Mouse (Mus musculus) lung, embryonic 16.5 days (tissue): ENCODE data around the gene Pknox2. TPM values are rescaled to one million over a fixed set of nuclear protein-coding genes. Genes with fewer than 3 reads are reported as not detected.

ENCODE experiments used
- ATAC-seq: fragments of 200-750 bp; cut with Nextera tagmentation; 2 replicates; pipeline ENCODE4 v1.8.0; 2017; ENCODE audit warnings: low read depth, mild to moderate bottlenecking, moderate library complexity
- H3K27ac ChIP-seq: fragments of 300-500 bp; sonication (generic); 2 replicates; pipeline ENCODE4 v1.5.1; 2014; ENCODE audit warnings: mild to moderate bottlenecking, control low read depth, low read length
- H3K27me3 ChIP-seq: fragments of 300-500 bp; sonication (generic); 2 replicates; pipeline ENCODE4 v1.6.1; 2014; ENCODE audit warnings: low read depth, low read length, mixed read lengths; ENCODE audit not compliant: control insufficient read depth, insufficient read depth
- H3K36me3 ChIP-seq: fragments of 300-500 bp; sonication (generic); 2 replicates; pipeline ENCODE4 v1.6.1; 2014; ENCODE audit warnings: low read length; ENCODE audit not compliant: control insufficient read depth, insufficient read depth
- H3K4me1 ChIP-seq: fragments of 300-500 bp; sonication (generic); replicated peaks from 2 replicates; pipeline ENCODE4 v1.6.1; 2014; ENCODE audit warnings: low read length, mixed read lengths; ENCODE audit not compliant: control insufficient read depth, insufficient read depth
- H3K4me2 ChIP-seq: fragments of 300-500 bp; sonication (generic); 2 replicates; pipeline ENCODE4 v1.6.1; 2014; ENCODE audit warnings: low read depth, low read length, control low read depth
- H3K4me3 ChIP-seq: fragments of 300-500 bp; sonication (generic); 2 replicates; pipeline ENCODE4 v1.5.1; 2014; ENCODE audit warnings: mild to moderate bottlenecking, low read length, control low read depth
- H3K9ac ChIP-seq: fragments of 300-500 bp; sonication (generic); 2 replicates; pipeline ENCODE4 v1.6.1; 2014; ENCODE audit warnings: low read length, control low read depth
- H3K9me3 ChIP-seq: fragments of 300-500 bp; sonication (generic); 2 replicates; pipeline ENCODE4 v1.6.1; 2016; ENCODE audit warnings: low read length; ENCODE audit not compliant: control insufficient read depth
- WGBS: fragments of 180-500 bp; shearing (Covaris S2); extraction: QIAGEN DNeasy Blood & Tissue Kit; methylation state at CpG from one replicate; pipeline ENCODE4 v1.1.7; 2014; 5-methylcytosine and 5-hydroxymethylcytosine counted together
- polyA plus RNA-seq: library from polyadenylated mRNA; unstranded; fragments of >200 nt; fragmentation: Nextera tagmentation; extraction: Ambion mirVana; gene quantifications from 2 replicates; pipeline ENCODE4 v1.2.1, GENCODE M21; 2015

The Pknox2 gene
- polyA plus RNA-seq, 1 experiment from 2014 or later: 12.8 TPM

DNA sequence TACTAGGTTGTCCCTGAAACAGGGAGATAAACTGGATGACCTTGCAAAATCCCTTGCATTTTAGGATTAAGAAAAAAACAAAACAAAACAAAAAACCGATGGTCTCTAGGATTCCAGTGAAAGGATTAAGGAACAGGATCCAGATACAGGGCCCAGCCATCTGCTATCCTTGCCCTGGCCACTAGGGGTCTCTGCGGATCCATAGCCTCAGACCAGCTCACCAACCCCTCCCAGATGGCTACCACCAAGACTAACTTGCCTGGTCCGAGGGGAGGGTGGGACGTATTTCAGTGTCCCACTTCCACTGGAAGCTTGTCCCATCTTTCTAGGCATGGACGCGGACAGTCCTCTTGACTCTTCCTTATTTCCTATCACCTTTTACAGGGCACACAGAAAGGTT lies 230.8 kb downstream of the Pknox2 start:
- H3K9me3 ChIP-seq: no peaks in the 10 kb centered on the region
- H3K27ac ChIP-seq: peak overlapping the region; percentile 82
- H3K9ac ChIP-seq: peak overlapping the region; percentile 32; the same call in 1 of the 2 replicates
- no peak overlapping the region for H3K4me3 ChIP-seq
- peak; percentile 76 for ATAC-seq
- H3K36me3 ChIP-seq: no peaks in the 10 kb centered on the region
- WGBS: 4% methylated on average over 6 of the region's 6 CpGs
- H3K4me1 ChIP-seq: peaks cover 9% of the 10 kb centered on the region; the same call in 1 of the 2 replicates
- no peaks in the 10 kb centered on the region for H3K27me3 ChIP-seq
- H3K4me2 ChIP-seq: peak overlapping the region; percentile 42

DNA sequence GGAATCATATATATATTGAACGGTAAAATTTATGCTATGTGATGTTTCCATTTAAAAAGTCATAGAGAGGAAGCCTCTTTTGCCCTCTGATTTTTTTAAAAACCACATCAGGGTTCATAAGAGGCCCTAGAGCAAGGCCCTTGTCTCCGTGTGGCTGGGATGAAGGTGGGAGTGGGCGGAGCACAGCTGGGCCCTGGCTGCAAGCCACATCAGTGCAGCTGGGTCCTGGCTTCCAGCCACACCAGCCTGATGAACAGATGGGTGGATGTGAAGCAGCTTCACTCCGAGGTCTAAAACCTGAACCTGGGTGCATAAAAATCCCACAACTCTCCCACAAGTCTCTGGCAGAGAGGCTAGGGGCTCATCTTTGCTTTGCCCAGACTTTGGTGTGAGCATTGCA lies 241.8 kb downstream of the Pknox2 start:
- Histone ChIP-seq H3K4me3 (no peak overlapping the region), H3K27ac (no peak overlapping the region), H3K36me3 (no peaks in the 10 kb centered on the region), H3K4me2 (no peak overlapping the region), H3K9ac (no peak overlapping the region), H3K27me3 (no peaks in the 10 kb centered on the region), H3K9me3 (no peaks in the 10 kb centered on the region), H3K4me1 (peaks cover 5% of the 10 kb centered on the region; the same call in 1 of the 2 replicates)
- 33% methylated on average over 4 of the region's 4 CpGs for WGBS
- peak; percentile 69; the same call in 1 of the 2 replicates for ATAC-seq

DNA sequence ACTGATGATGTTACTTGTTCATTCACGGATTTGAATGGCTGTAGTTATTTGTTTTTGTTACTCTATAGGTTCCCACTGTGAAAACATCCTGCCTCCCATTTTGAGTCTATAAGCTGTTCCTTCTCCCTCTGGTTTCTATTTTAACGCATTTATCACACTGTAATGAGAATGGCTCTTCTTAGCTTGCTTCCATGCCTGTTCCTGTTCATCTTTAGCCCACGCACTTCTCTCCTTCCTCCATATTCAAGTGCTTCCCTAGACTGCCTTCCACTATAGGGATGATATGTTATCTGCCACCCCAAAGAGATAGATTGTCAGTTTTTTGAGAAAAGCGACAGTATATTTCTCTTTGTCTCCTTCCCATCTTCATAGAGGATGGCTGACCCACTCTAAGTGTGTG lies 246.7 kb downstream of the Pknox2 start:
- Histone ChIP-seq H3K9ac (no peak overlapping the region), H3K27ac (no peak overlapping the region), H3K4me2 (no peak overlapping the region), H3K9me3 (no peaks in the 10 kb centered on the region), H3K36me3 (no peaks in the 10 kb centered on the region), H3K4me1 (peaks cover under 1% of the 10 kb centered on the region; the same call in 1 of the 2 replicates), H3K4me3 (no peak overlapping the region), H3K27me3 (no peaks in the 10 kb centered on the region)
- ATAC-seq: no peak
- 84% methylated on average over 4 of the region's 4 CpGs for WGBS

DNA sequence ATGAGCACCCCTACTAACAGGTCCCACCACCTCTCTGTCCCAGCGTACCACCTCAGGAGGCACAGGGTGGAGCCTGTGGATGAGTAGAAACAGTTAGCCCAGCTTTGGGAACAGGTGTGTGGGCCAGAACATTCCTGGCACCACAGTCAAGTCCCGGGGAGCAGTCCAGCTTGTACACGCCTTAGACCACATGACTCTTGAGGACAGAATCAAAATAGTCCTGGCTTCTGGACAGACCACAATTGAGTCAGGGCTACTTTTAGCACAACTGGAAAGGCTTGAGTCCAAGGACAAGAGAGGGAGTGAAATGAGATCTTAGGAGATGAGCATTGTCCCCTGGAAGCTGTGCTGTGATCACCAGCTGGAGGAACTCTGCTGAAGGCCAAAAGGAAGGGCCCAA lies 248.6 kb downstream of the Pknox2 start:
- 83% methylated on average over 3 of the region's 3 CpGs for whole genome bisulfite sequencing
- no peak for ATAC-seq
- Histone ChIP-seq H3K9ac (no peak overlapping the region), H3K4me2 (no peak overlapping the region), H3K36me3 (no peaks in the 10 kb centered on the region), H3K27ac (no peak overlapping the region), H3K27me3 (no peaks in the 10 kb centered on the region), H3K4me1 (no peaks in the 10 kb centered on the region), H3K4me3 (no peak overlapping the region), H3K9me3 (no peaks in the 10 kb centered on the region)

DNA sequence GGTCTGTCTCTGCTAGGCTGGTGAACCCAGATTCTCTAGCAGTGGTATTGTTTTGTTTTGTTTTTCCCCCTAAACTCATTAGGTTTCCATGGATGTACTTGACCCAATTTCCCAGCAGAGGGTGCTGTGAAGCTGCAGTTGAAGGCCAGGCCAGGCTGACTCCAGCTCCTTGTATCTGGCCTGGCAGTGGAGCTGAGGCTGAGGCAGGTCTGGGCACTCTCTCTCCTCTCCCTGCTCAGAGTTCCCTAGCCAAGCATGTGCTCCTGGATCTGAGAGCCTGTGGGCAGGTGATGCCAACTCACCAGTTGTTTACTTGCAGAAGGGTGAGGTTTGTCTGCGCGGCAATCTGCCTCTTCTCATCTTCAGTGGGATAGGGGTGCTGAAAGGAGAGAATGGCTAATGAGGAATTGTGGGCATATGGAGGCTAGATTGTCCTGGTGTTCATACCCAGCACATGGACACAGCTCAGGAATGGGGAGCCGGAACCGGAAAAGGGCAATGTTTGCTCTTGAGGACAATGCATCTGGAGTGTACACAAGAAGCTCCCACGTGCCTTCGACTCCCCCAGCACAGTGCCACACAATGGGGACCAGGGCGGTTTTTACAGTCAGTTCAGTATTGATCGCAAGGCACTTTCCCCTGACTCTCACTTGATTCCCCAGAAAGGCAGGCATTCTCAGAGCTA lies 252.1 kb downstream of the Pknox2 start:
- 69% methylated on average over 8 of the region's 8 CpGs for WGBS

DNA sequence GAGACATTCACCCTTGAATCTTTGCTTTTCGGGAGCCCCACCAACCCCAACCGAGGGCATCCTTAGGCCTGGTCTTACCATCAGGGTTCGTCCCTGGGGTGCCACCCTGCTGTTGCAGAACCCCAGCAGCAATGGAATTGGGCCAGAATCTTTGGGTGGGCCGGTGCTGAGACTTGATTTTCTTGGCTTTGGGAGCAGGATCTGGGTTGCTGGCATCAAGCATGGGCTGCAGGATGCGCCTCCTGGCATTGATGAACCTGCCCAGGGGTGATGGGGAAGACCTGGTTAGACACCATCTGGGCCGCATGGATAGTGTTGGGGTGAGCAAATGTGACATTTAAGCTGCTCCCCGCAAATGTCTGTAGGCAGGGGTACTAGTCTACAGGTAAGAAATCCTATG lies 253.0 kb downstream of the Pknox2 start:
- no peaks in the 10 kb centered on the region for H3K36me3 ChIP-seq
- no peak overlapping the region for H3K27ac ChIP-seq
- H3K4me3 ChIP-seq: no peak overlapping the region
- 91% methylated on average over 7 of the region's 7 CpGs for WGBS
- no peak overlapping the region for H3K9ac ChIP-seq
- H3K9me3 ChIP-seq: no peaks in the 10 kb centered on the region
- no peak overlapping the region for H3K4me2 ChIP-seq
- no peaks in the 10 kb centered on the region for H3K4me1 ChIP-seq
- H3K27me3 ChIP-seq: no peaks in the 10 kb centered on the region
- no peak for ATAC-seq

More for the DNA sequence above, 252.1 kb downstream of the Pknox2 start:
- Histone ChIP-seq H3K4me1 (no peaks in the 10 kb centered on the region), H3K36me3 (no peaks in the 10 kb centered on the region), H3K4me3 (no peak overlapping the region), H3K4me2 (no peak overlapping the region), H3K27ac (no peak overlapping the region), H3K27me3 (no peaks in the 10 kb centered on the region), H3K9me3 (no peaks in the 10 kb centered on the region), H3K9ac (no peak overlapping the region)
- 0 out of 2 replicates have a peak, but pooled peaks have one; percentile 54 for ATAC-seq

DNA sequence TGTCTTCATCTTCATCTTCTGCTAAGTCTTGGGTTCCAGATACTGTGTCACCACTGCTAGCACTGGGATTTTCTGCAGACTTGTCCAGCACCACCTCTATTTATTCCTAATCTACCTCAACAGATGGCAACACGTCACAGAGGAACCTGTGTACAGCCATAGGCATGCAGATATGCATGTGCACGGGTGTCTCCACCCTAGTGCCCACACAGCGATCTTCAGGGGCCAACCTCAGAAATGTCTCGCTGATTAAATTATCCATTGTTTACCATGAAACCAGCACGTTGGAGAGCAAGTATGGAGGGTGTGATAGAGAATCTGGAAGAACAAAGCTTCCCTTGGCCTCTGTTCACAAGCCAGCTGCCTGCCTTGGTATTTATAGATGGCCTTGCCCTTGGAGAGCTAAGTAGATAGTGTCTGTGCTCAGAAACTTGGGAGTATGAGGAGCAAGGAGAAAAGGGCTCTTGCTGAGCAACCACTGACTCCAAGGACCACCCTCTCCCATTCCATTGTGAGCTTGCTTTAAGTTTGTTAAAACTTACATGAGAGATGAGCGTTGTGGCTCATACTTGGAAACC lies 253.7 kb downstream of the Pknox2 start:
- Histone ChIP-seq H3K36me3 (no peaks in the 10 kb centered on the region), H3K4me2 (no peak overlapping the region), H3K9ac (no peak overlapping the region), H3K27me3 (no peaks in the 10 kb centered on the region), H3K4me1 (no peaks in the 10 kb centered on the region), H3K9me3 (no peaks in the 10 kb centered on the region), H3K4me3 (no peak overlapping the region), H3K27ac (no peak overlapping the region)
- 68% methylated on average over 6 of the region's 6 CpGs for WGBS
- ATAC-seq: no peak

DNA sequence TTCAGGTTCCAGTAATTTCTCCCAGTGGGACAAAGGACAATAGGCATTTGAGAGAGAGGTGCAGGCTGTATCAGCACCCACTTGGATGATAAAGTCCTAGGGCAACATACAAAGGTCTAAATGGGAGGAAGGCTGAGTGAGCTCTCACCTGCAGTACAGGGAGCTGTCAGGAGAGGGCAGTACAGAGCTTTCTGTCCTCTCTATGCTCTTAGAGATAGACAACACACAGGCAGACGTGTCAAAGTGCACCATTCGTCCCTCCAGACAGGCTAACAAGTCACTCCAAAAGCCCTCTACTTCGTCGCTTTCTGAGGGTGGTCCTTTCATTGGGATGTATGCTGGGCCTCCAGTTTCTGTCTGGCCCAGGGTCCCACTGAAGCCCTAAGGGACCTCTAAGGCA lies 256.7 kb downstream of the Pknox2 start:
- 22% methylated on average over 4 of the region's 4 CpGs for WGBS
- no peak for ATAC-seq

DNA sequence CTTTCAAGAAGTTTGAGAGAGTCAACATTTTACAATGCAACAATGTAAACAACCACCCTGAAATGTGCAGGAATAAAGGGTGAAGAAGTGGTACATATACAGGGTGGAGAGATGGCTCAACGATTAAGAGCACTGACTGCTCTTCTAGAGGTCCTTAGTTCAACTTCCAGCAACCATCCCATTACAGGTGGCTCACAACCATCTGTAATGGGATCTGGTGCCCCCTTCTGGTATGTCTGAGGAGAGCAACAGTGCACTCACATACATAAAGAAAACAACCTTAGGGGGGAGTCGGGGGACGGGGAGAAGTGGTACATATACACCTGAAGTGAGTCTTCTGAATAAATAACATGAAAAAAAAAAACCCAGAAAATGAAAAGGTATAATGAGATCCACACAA lies 262.0 kb downstream of the Pknox2 start:
- no peaks in the 10 kb centered on the region for H3K36me3 ChIP-seq
- no peaks in the 10 kb centered on the region for H3K9me3 ChIP-seq
- H3K9ac ChIP-seq: no peak overlapping the region
- no peaks in the 10 kb centered on the region for H3K4me1 ChIP-seq
- H3K4me2 ChIP-seq: no peak overlapping the region
- 49% methylated on average over 3 of the region's 3 CpGs for WGBS
- no peaks in the 10 kb centered on the region for H3K27me3 ChIP-seq
- ATAC-seq: no peak
- H3K27ac ChIP-seq: no peak overlapping the region
- H3K4me3 ChIP-seq: no peak overlapping the region

More for the DNA sequence above, 256.7 kb downstream of the Pknox2 start:
- H3K27me3 ChIP-seq: no peaks in the 10 kb centered on the region
- H3K9me3 ChIP-seq: no peaks in the 10 kb centered on the region
- H3K4me1 ChIP-seq: no peaks in the 10 kb centered on the region
- H3K4me2 ChIP-seq: no peak overlapping the region
- no peak overlapping the region for H3K4me3 ChIP-seq
- H3K9ac ChIP-seq: no peak overlapping the region
- H3K27ac ChIP-seq: no peak overlapping the region
- H3K36me3 ChIP-seq: no peaks in the 10 kb centered on the region
